Mouse (Mus musculus) gastrocnemius, postnatal 14 days (tissue): ENCODE results near the gene Spcs2. TPM values are rescaled to one million over a fixed set of nuclear protein-coding genes. Genes with fewer than 3 reads are reported as not detected.
A peak's percentile ranks its signal among the peaks of the same experiment; 100 is the strongest.

Experiments
- DNase-seq: peaks from one replicate; pipeline ENCODE4 v3.0.0; 2021; ENCODE audit warnings: mixed read lengths
- intact Hi-C: fragments of 180-260 bp; cut with DNase I; formaldehyde crosslinking; loops from one replicate; pipeline ENCODE4 v1.15.1; 2025; ENCODE audit warnings: low total_unique reads
- total RNA-seq, 2 experiments: library from RNA; stranded (reverse); gene quantifications; 2 replicates each; pipeline ENCODE4 v1.2.3; 2021

The Spcs2 gene
- total RNA-seq, 2 experiments from 2014 or later, result 45.4 to 58.1 TPM

- intact Hi-C loops, result loop anchor here (5.0 to 10.0 kb wide), 2 partner anchors 82 to 135 kb away; partner anchors contain the start of gene Slco2b1
Observed at GRCm38 (mm10) chr7:99797261-99797660, 66.0 kb downstream of the Spcs2 start.

GRCm38 (mm10) chr7:99796471-99796870, 66.8 kb downstream of the Spcs2 start:
- DNase-seq, result no peak
- intact Hi-C loops, result loop anchor here (5.0 to 10.0 kb wide), 2 partner anchors 82 to 134 kb away; partner anchors contain the start of gene Slco2b1

More at GRCm38 (mm10) chr7:99797261-99797660, 66.0 kb downstream of the Spcs2 start:
- no peak for DNase-seq

- no peak for DNase-seq
- intact Hi-C loops, result loop anchor here (5.0 to 10.0 kb wide), 2 partner anchors 81 to 133 kb away; partner anchors contain the start of gene Slco2b1
Observed at GRCm38 (mm10) chr7:99795192-99795981, 67.9 kb downstream of the Spcs2 start.

- intact Hi-C loops, result loop anchor here (10.0 kb wide), 1 partner anchor 79 kb away; the partner anchor contains the start of gene Slco2b1
- DNase-seq, result no peak
Observed at GRCm38 (mm10) chr7:99794096-99794495, 69.2 kb downstream of the Spcs2 start.

GRCm38 (mm10) chr7:99790816-99791215, 72.4 kb downstream of the Spcs2 start:
- intact Hi-C loops, result loop anchor here (10.0 kb wide), 1 partner anchor 76 kb away; the partner anchor contains the start of gene Slco2b1
- no peak for DNase-seq

GRCm38 (mm10) chr7:99788563-99788962, 74.7 kb downstream of the Spcs2 start:
- intact Hi-C loops, result no loop called here
- DNase-seq, result peak; percentile 16

- intact Hi-C loops, result no loop called here
- no peak for DNase-seq
Observed at GRCm38 (mm10) chr7:99787935-99788334, 75.3 kb downstream of the Spcs2 start.

Other genes starting within 250 kb of the Spcs2 start
- gene Tpbgl, start 236.4 kb downstream of the Spcs2 start, total RNA-seq, result 10 to 100 TPM; 38.7 to 43.2 TPM
- gene Slco2b1, start 152.1 kb downstream of the Spcs2 start, total RNA-seq, result 1 to 10 TPM; 6.4 to 7.5 TPM
- gene Olfr520, start 133.2 kb downstream of the Spcs2 start, total RNA-seq, result under 1 TPM in 1 of 2 experiments, not detected in 1; 0.31 TPM
- not detected for gene Olfr521, start 100.0 kb downstream of the Spcs2 start, total RNA-seq
- 1 to 10 TPM; 2.9 to 3.3 TPM for gene Neu3, start 35.0 kb downstream of the Spcs2 start, total RNA-seq
- gene Xrra1, start 4.3 kb downstream of the Spcs2 start, total RNA-seq, result 1 to 10 TPM in 1 of 2 experiments, under 1 TPM in 1; 0.47 to 1.4 TPM
- gene Rnf169, start 117.0 kb upstream of the Spcs2 start, total RNA-seq, result 1 to 10 TPM; 6.4 to 7.4 TPM
- gene Chrdl2, start 142.7 kb upstream of the Spcs2 start, total RNA-seq, result 1 to 10 TPM; 1.5 to 3.0 TPM